Mouse (Mus musculus) megakaryocyte, embryonic 14.5 days (primary cell): ENCODE measurements around the gene Otud7b.

Experiments
- FLI1 ChIP-seq: IDR thresholded peaks from 2 replicates; pipeline ENCODE4 v1.6.1; 2012; ENCODE audit warnings: low read length, inconsistent platforms, mixed read lengths
- GATA1 ChIP-seq: IDR thresholded peaks from 3 replicates; pipeline ENCODE4 v1.6.1; 2012; ENCODE audit warnings: mixed read lengths, low read length, inconsistent platforms, borderline replicate concordance

DNA sequence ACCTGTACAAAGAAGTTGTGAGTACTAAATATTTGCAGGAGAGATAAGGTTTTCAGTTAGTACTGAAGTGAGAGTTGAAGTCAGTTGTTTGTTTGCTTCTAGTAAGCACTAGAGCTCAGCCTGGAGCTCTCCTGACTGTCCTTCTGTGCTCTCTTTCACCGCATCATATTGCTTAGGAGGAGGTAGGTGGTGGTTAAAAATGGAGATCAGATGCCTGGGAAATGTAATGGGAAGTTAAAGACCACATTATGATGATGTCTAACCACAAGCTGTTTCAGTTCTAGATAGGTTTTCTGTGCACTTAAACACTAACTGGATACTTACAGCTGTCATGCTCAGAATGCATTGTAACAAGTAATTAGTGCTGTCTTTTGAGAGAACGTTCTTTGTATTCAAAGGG, 13.8 kb downstream of the Otud7b start:
- TF ChIP-seq GATA1: no peak
- no peak for TF ChIP-seq FLI1
